Mouse (Mus musculus) granulocyte monocyte progenitor cell, adult 5-6 weeks (primary cell): ENCODE results near the gene Slc22a14. TPM values are rescaled to one million over a fixed set of nuclear protein-coding genes. Genes with fewer than 3 reads are reported as not detected.

Experiments used
- ATAC-seq: replicated peaks from 2 replicates; pipeline ENCODE4 v1.8.0; 2016; ENCODE audit warnings: mild to moderate bottlenecking, moderate TSS enrichment, inconsistent platforms; ENCODE audit not compliant: poor library complexity, severe bottlenecking
- total RNA-seq, 2 experiments: library from RNA; stranded (forward) in 1 of 2; stranded (reverse) in 1 of 2; fragments of 200-712, 200-1000 nt in 1 of 2; fragments of >200 nt in 1 of 2; fragmentation: Nextera tagmentation in 1 of 2; gene quantifications; 2 replicates each; pipeline ENCODE4 v1.2.3; 2014 to 2017

Slc22a14 gene
- total RNA-seq, 2 experiments from 2014 or later = not detected

DNA sequence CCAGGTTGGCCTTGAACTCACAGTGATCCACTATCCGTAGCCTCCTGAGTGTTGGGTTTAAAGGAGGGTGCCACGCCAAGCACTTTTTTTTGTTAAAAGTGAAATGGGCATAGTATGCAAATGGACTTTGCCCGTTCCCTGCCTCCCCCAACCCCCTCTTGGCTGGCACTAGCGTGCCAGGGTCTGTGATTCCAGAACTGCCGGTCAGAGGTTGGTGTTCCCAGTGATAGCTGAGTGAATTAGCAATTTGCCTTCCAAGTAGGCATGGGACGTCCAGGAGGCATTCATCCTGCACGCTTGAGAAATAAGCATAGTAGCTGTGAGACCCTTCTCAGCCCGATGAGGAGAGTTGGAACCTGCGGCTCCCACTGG, 7.3 kb downstream of the Slc22a14 start:
- ATAC-seq = no peak

DNA sequence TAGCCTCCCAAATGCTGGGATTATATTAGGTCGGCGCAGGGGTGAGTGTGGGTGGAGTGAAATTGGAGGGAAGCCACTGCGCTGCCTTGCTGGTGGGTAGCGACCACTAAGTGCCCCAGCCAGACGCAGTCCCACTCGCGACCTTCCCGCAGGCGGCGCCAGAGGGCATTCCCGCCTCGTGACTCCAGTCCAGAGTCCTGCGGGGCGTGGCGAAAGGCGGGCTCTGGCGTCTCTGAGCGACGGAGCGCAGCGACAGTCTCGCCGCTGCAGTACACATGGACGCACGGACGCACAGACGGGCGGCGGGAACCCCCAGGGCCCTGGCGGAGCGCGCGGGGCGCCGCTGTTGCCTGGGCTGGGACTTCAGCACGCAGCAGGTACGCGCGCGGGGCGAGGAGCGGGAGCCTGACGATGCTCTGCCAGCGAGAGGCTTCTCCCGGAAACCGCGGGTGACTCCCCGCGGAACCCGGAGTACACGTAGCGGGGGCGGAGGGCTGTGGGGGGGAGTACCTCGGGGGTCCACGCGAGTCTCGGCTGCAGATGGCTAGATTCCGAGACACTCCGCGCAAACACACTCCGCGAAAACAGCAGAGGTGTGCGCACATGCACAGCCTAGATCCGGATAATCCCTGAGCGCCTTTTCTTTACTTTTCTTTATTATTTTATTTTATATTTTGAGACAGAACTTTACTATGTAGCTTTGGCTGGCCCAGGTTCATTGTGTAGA, 7.9 kb downstream of the Slc22a14 start, which contains the start of gene Xylb:
TSS of gene Xylb (plus strand) at position 51 of the 727 bp plus-strand sequence.
- peak; percentile 99 for ATAC-seq

DNA sequence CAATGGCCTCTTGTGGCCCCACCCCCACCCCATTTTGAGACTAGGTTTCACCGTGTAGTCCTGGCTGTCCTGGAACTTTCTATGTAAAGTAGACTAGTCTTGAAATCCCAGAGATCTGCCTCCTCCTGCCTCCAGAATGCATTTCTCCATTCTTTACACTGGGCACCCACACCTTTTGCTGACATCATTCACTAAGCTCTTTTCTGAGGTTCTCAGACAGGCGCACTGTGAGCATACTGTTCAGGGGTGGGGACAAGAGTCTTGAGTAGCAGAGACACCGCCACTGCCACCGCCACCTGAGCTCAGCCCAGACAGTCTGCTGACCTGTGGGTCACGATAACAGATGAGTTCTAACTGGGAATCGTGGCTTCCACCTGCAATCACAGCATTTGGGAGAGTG, 9.4 kb downstream of the Slc22a14 start:
- ATAC-seq = no peak

DNA sequence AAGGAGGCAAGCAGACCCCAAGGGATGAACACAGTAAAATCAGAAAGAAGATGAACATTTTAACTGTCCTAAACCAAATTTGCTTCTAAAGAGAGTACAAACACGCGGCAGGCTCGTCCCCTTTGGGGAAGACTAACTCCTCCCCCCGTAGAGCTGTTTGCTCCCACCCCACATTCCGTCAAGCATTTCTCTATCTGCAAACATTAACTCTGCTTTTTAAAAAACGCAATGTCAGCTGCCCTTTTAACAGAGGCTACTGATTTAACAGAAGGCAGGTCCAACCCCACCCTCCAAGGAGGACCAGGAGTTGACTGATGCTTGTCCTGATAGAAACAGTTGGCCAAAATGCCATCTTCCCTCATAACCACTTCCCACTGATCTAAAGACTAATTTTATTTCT, 11.4 kb downstream of the Slc22a14 start:
- ATAC-seq = no peak

DNA sequence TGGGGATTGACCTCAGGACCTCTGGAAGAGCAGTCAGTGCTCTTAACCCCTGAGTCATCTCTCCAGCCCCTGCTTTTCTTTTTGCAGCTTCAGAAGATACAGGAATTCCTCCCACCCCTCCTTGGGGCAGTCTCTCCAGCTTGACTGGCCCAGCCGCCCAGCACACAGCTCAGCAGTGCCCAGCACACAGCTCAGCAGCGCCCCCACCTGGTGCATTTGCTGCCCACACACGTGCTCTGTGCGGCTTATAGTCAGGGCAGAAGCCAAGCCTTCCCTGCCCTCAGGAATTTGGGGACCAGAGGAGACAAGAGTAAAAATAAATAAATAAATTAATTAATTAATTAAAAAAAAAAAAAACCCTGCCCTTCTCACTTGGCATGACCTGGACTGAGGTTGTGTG, 13.3 kb downstream of the Slc22a14 start:
- peak; percentile 97 for ATAC-seq

DNA sequence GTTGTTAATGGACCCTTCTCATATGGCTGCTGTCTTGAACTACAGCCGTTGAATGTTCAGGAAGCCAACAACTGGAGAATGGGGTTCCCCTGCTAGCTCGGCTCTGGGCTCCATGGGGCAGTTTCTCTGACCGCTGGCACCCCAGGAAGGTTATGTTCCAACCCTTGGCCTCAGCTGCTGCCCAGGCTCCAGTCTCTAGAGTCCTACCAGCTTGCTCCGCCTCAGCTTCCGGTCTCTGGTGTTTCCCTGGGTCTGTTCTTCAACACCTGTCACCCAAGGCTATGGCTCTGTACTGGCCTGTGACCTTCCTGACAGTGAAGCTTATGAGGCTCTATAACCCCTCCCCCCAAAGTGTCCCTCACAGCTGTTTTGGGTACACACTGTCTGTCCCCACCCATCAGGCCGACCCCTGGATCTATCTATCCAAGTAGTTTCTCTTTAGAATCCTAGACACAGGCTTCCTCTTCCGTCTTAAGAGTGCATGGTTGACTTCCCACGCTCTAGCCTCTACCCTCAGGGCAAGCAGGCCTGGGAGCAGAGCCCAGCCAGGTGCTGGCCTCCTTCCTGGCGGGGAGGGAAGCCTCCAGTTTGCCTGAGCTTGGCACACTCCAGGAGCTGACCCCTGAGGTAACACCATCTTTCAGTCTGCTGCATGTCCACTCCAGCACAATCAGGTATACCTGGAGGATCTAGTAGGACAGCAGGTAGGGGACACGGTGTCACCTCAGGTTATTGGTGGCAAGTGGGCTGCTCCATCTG, 14.2 kb downstream of the Slc22a14 start:
- no peak for ATAC-seq

DNA sequence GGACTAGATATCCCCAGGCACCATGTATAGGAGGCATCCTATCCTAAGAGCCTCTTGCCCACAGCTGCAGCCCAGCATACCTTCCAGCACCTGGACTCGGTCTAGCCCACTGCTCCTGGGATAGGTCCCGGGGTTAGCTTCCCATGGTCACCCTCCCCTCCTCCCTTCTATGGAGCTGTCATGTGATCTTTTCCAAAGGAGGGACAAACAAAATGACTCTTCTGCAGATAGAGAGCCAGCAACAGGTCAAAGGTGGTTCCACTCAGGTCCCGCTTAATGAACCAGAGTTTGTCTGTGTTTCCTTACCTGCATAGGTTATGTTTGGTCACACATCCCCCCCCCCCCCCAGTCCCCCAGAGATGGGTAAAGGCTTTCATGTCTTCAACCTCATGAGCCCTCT, 14.8 kb downstream of the Slc22a14 start:
- ATAC-seq = no peak

DNA sequence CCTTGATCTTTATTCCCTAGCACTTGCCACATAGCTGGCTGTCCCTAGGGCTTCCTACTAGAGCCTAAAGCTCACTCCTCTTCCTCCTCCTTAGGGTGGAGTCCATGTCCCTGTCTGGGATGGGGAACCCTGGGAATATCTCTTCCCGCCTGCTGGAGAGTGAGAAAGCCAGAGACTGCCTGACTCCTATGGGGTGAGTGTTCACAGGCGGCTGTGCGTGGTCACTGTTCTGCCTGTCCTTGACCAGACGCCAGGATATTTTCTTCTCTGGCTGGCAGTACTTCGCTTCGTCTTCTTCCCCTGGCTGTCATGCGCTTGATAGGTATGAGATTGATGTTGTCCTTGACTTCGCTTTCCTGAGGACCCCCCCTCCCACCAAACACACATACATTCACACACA, 19.0 kb downstream of the Slc22a14 start:
- no peak for ATAC-seq

DNA sequence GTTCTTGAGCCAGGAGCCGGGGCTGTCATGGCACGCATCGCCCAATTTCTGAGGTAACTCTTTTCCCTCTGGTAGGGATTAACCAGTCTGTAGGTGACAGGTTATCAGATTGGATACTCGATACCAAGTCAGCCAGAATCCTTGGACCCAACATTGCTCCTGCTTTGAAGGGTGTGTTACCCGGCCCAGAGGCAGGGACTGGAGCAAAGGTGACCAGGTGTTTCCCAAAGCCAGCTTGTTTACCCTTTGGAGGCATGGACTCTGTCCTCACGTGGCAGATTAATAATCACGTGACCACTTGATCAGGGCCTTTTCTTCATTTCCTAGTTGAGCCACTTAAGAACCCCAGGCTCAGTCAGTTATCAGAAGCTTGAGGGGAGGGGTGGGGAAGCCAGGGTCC, 22.6 kb downstream of the Slc22a14 start:
- no peak for ATAC-seq

DNA sequence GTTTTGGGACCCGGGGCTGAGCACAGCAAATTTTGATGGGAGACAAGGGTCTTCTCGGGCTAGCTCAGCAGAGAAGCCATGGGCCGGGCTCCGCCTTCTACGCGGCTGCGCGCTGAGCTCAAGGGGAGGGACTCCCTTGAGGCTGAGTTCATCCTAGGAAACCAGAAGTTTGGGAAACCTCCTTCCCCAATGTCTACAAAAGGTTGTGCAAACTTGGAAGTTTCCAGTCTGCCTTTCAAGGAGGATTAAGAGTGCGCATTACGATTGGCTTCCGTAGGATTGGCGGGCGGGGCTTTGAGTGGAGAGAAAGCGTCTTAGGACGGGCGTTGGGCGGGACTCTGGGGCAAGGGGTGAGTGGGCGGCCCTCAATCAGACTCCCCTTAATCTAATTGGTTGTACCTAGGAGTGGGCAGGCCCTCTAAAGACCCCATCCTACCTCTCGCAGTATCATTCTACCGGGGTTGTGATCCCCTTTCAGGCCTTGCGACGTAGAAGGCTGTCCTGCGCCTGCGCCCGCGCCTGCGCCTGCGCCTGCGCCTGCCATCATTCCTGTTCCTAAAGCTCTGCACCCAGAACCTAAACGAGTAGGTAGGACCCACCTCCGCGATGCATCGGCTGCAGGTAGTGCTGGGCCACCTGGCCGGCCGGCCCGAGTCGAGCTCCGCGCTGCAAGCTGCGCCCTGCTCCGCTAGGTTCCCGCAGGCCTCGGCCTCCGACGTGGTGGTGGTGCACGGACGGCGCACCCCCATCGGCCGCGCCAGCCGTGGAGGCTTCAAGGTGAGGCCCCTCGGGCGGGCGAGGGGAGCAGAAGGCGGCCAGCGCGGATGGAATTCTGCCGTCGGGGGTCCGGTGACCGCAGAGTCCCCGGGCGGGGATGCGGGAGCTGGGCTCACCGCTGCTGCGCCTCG, 24.2 kb downstream of the Slc22a14 start, which contains the start of gene Myd88:
TSS of gene Myd88 (minus strand) at position 503 of the 908 bp plus-strand sequence.
- peak; percentile 85 for ATAC-seq

DNA sequence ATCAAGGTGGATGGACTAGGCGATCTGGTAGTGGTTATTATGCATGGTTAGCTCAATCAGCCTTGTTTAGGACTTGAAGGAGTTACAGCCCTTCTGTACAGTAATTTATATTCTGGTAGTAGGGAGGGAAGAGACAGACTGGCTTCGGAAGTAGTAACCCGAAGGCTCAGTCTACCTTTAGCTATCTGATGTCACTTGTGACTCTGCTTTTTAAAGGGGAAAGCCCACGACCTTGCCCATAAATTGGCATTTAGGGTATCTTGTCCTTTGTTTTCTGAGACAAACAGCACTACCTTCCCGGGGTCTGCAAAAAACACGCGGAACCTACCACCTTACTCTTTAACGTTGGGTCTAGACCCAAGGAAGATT, 25.2 kb downstream of the Slc22a14 start:
- no peak for ATAC-seq

DNA sequence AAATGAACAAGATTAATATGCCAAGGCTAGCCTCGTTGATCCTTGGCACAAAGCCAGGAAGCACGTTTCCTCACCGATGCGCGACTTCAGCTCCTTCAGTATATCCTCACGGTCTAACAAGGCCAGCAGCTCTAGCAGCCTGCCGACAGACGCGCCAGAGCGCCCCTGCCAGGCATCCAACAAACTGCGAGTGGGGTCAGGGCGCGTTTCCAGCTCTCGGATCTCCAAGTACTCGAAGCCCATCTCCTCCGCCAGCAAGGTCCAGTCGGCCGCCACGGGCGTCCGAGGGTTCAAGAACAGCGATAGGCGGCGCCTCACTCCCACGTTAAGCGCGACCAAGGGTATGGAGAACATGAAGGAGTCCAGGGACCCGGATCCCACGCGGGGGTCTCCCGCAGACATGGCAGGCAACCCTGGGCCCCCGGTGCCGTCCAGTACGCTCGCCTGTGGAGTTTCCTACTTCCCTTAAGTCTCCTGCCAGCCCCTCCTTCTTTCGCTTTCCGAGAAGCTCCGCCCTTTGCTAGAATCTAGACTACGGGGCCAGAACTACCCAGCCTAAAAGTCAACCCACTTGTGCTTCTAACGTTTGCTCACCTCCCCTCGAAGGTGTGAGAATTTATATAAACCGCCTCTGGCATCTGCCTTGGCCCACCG, 25.7 kb downstream of the Slc22a14 start, which contains the start of gene Acaa1a:
TSS of gene Acaa1a (plus strand) at position 119 of the 654 bp plus-strand sequence.
- peak; percentile 51 for ATAC-seq

DNA sequence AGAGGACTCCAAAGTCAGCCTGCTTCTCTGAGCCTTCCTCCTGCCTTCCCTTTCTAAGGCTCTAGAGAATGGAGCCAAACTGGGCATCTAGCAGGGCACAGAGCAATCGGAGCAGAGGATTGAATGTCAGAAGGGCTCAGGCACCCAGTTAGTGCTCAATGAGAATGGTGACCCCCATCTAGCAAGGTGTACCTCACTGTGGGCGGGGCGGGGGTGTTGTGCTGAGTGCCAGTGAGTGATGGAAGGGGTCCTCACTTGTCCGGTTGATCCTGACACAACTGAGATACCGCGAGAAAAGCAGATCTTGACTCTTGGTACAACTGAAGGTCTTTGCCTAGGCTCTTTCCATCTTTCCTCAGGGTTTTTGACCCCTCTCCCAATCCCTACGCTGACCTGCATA, 26.2 kb downstream of the Slc22a14 start:
- no peak for ATAC-seq

DNA sequence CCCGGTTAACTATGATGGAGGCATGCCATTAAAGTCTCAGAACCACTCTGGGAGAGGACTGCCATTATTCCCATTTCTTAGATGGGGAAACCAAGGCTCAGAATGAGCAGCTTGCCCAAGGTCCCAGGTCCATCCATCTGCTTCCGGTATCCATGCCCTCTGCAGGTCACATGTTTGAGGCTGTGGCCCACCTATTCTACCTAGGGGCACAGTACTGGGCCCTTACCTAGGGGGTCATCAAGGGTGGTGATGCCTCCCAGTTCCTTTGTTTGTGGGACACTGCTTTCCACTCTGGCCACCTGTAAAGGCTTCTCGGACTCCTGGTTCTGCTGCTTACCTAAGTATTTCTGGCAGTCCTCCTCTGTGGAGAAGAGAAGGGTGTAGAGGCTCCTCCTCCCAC, 27.0 kb downstream of the Slc22a14 start:
- ATAC-seq = no peak

DNA sequence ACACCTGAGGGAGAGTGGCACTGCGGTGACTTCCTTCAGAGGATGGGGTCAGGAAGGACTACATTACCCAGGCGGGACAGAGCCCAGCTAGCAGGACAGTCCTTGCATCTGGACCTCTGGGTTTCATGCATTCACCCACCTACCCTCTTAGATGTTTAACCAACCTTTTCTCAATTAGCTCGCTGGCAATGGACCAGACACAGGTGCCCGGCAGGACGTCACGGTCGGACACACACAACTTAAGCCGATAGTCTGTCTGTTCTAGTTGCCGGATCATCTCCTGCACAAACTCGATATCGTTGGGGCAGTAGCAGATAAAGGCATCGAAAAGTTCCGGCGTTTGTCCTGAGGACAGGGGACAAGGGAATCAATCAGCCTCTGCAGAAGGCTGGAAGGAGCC, 27.5 kb downstream of the Slc22a14 start:
- ATAC-seq = no peak

DNA sequence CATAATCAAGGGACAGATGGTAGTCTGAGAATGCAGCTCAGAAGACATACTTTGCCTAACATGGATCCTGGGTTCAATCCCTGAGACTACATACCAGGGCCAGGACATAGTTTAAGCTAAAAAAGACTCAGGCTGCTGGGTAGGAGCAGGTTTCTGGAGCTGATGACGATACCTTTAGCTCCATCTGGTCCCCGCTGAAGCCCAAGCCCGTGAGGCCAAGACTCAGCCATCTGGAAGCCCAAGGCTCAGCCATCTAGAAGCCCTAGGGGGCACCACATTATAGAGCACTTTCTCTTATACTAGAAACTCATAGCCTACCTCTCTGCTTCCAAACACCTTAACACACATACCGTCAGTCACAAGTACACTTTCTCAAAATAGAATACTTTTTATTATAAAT, 29.8 kb downstream of the Slc22a14 start:
- no peak for ATAC-seq

DNA sequence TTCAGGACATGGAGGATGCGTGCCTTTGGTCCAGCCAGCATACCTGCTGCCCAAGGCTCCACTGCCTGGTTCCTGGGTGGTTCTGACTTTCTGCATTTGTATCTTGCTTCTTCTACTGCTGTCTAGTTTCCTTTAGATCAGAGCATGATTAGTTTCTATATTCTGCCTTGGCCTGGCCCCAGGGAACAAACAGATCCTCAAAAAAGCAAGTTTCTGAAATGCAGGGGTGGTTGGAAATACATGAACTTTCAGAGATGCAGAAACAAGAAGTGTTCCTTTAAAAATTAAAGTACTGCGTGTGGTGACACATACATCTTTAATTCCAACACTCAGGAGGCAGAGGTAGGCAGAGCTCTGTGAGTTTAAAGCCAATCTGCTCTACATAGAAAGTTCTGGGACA, 30.5 kb downstream of the Slc22a14 start:
- ATAC-seq = peak; percentile 5; the same call in 1 of the 2 replicates

DNA sequence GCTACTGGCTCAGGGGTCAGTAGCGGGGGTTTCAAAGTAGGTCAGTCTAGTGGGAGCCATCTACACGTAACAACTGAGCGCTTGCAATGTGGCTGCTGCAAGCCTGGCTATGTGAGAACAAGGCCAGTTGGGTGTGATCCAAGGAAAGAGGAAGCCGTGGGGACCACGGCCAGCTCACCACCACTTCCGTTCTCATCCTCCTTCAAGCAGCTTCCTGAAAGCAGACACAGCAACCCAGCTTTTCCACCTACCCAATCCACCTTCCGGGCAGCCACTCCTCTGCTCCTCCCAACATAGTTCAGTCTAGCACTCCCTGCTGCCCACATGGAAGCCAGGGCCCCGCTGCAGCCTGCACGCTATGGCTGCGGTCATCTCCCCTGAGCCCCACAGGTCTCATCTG, 31.0 kb downstream of the Slc22a14 start:
- ATAC-seq = peak; percentile 96

DNA sequence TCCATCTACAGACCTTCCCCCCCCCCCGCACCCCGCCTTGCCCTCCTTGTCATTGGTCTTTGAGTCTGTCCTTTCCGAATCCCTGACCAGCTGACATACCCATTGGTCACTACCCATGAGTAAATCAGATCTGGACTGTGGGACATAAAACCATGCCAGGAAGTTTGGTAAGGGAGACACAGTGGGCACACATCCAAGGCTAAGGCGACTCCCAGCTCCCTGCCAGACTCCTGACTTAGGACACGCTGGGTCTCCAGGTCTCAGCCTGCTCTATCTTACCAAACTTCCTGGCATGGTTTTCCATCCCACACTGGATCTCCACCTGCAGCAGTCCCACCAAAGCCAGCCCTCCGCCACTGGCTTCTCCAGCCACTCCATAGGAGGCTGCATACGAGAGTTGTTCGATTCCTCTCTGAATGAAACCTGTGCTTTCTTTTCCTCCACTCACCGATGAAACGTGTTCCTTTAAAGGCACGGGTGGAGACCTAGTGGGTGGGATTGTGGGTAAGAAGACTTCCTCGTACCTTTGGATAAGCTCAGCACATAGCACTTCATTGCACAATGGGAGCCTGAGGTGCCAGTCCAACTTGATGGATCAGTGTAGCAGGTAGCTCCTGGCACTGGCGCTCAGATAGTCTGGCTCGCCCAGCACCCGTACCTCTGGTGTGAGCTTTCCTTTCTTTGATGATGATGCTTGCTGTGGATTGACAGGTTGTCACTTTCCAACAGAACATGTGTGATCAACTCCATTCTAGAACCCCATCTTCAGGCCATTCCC, 35.0 kb downstream of the Slc22a14 start:
- ATAC-seq = no peak
